Mouse (Mus musculus) limb, embryonic 14.5 days (tissue): ENCODE results near the gene Clec1b. TPM values are rescaled to one million over a fixed set of nuclear protein-coding genes. Genes with fewer than 3 reads are reported as not detected.

Experiments used
- ATAC-seq: fragments of 200-750 bp; cut with Nextera tagmentation; 2 replicates; pipeline ENCODE4 v1.8.0; 2017; ENCODE audit warnings: low read depth, moderate number of reproducible peaks, moderate TSS enrichment; ENCODE audit not compliant: low FRiP score
- DNase-seq: peaks from one replicate; pipeline ENCODE4 v3.0.0-alpha.2; 2015; ENCODE audit warnings: low spot score
- H3K27ac ChIP-seq: fragments of 300-500 bp; sonication (generic); replicated peaks from 2 replicates; pipeline ENCODE4 v1.5.1; 2014; ENCODE audit warnings: low read depth, mild to moderate bottlenecking, low read length, moderate library complexity, mixed read lengths
- H3K27me3 ChIP-seq: fragments of 300-500 bp; sonication (generic); 2 replicates; pipeline ENCODE4 v1.6.1; 2014; ENCODE audit warnings: low read length, mixed read lengths; ENCODE audit not compliant: control insufficient read depth, insufficient read depth
- H3K36me3 ChIP-seq: fragments of 300-500 bp; sonication (generic); 2 replicates; pipeline ENCODE4 v1.6.1; 2014; ENCODE audit warnings: mild to moderate bottlenecking, low read length, moderate library complexity, mixed read lengths; ENCODE audit not compliant: control insufficient read depth, insufficient read depth
- H3K4me1 ChIP-seq: fragments of 300-500 bp; sonication (generic); 2 replicates; pipeline ENCODE4 v1.6.1; 2014; ENCODE audit warnings: antibody characterized with exemption, low read length, mixed read lengths; ENCODE audit not compliant: control insufficient read depth, insufficient read depth
- H3K4me2 ChIP-seq: fragments of 300-500 bp; sonication (generic); replicated peaks from 2 replicates; pipeline ENCODE4 v1.6.1; 2014; ENCODE audit warnings: low read depth, mild to moderate bottlenecking, low read length, moderate library complexity; ENCODE audit not compliant: severe bottlenecking
- H3K4me3 ChIP-seq: fragments of 300-500 bp; sonication (generic); replicated peaks from 2 replicates; pipeline ENCODE4 v1.5.1; 2014; ENCODE audit warnings: low read length
- H3K9ac ChIP-seq: fragments of 300-500 bp; sonication (generic); 2 replicates; pipeline ENCODE4 v1.6.1; 2014; ENCODE audit warnings: mild to moderate bottlenecking, low read depth, low read length, moderate library complexity; ENCODE audit not compliant: severe bottlenecking
- H3K9me3 ChIP-seq: fragments of 300-500 bp; sonication (generic); 2 replicates; pipeline ENCODE4 v1.6.1; 2016; ENCODE audit warnings: low read length; ENCODE audit not compliant: control insufficient read depth
- POLR2A ChIP-seq: fragments of 200-500 bp; IDR thresholded peaks from 2 replicates; pipeline ENCODE4 v1.8.0; 2012; ENCODE audit warnings: inconsistent platforms, mild to moderate bottlenecking, moderate library complexity, borderline replicate concordance; ENCODE audit not compliant: insufficient read depth, insufficient read length; ENCODE audit errors: extremely low read depth
- WGBS: fragments of 180-500 bp; shearing (Covaris S2); extraction: QIAGEN DNeasy Blood & Tissue Kit; methylation state at CpG from one replicate; pipeline ENCODE4 v1.1.7; 2014; 5-methylcytosine and 5-hydroxymethylcytosine counted together
- polyA plus RNA-seq, 2 experiments: library from polyadenylated mRNA; depleted of rRNA in 1 of 2; stranded (reverse) in 1 of 2; unstranded in 1 of 2; fragments of >200 nt; fragmentation: Nextera tagmentation in 1 of 2; extraction: Ambion mirVana in 1 of 2; gene quantifications; 2 replicates each; pipeline versions ENCODE4 v1.2.1 to v1.2.3; 2012 to 2014

Gene Clec1b
- polyA plus RNA-seq, 2 experiments = 0.59 to 1.3 TPM

- TF ChIP-seq POLR2A = no peak
- Histone ChIP-seq H3K9me3 (no peaks in the 10 kb centered on the region), H3K36me3 (no peaks in the 10 kb centered on the region), H3K4me2 (no peak within 1 kb of the TSS), H3K27me3 (no peaks in the 10 kb centered on the region), H3K27ac (no peak within 1 kb of the TSS), H3K4me3 (no peak within 1 kb of the TSS), H3K4me1 (no peaks in the 10 kb centered on the region), H3K9ac (no peak within 1 kb of the TSS)
- no peak for DNase-seq
- WGBS = 82% methylated on average over 2 of the region's 2 CpGs
- ATAC-seq = no peak
These were observed 11.5 kb downstream of the Clec1b start, which contains the start of gene Clec9a for GRCm38 (mm10) chr6:129408562-129408961. TSS of gene Clec9a (plus strand) at chr6:129408862.

- WGBS = 72% methylated on average over 1 of the region's 1 CpGs
- Histone ChIP-seq H3K9me3 (no peaks in the 10 kb centered on the region), H3K27ac (no peak overlapping the region), H3K27me3 (no peaks in the 10 kb centered on the region), H3K4me3 (no peak overlapping the region), H3K9ac (no peak overlapping the region), H3K4me1 (no peaks in the 10 kb centered on the region), H3K36me3 (no peaks in the 10 kb centered on the region), H3K4me2 (no peak overlapping the region)
- DNase-seq = no peak
- ATAC-seq = no peak
- no peak for TF ChIP-seq POLR2A
These were observed 17.1 kb downstream of the Clec1b start for GRCm38 (mm10) chr6:129414177-129414576.

DNA sequence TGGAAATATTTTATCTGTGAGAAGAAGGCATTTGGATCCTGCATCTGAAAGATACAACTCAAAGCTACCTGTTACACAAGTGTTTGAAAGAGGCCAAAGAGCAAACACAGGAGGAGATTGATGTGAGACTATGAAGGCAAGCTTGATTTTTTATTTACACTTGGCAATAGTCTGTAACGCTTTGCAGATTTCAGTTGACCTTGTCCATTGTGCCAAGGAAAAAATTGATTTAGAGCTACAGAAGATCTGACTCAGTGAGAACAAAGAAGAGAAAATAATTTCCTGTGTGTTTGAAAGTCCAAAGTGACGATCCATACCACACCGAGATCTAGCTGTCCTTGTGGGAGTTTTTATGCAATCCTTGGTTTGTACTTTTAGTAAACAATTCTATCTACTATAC is 25.2 kb downstream of the Clec1b start:
- no peak overlapping the region for H3K4me2 ChIP-seq
- H3K4me3 ChIP-seq = no peak overlapping the region
- ATAC-seq = no peak
- peaks cover 8% of the 10 kb centered on the region for H3K4me1 ChIP-seq
- no peaks in the 10 kb centered on the region for H3K9me3 ChIP-seq
- no peak for TF ChIP-seq POLR2A
- H3K27me3 ChIP-seq = no peaks in the 10 kb centered on the region
- H3K27ac ChIP-seq = no peak overlapping the region
- H3K36me3 ChIP-seq = no peaks in the 10 kb centered on the region
- no peak overlapping the region for H3K9ac ChIP-seq
- WGBS = 88% methylated on average over 3 of the region's 3 CpGs
- DNase-seq = no peak

- H3K4me3 ChIP-seq = no peak overlapping the region
- H3K4me2 ChIP-seq = no peak overlapping the region
- H3K36me3 ChIP-seq = no peaks in the 10 kb centered on the region
- no peak overlapping the region for H3K9ac ChIP-seq
- H3K9me3 ChIP-seq = no peaks in the 10 kb centered on the region
- H3K4me1 ChIP-seq = peaks cover 8% of the 10 kb centered on the region
- H3K27me3 ChIP-seq = no peaks in the 10 kb centered on the region
- 0 out of 2 replicates have a peak overlapping the region, but pooled peaks have one; percentile 3 for H3K27ac ChIP-seq
- no peak for TF ChIP-seq POLR2A
- WGBS = 43% methylated on average over 4 of the region's 4 CpGs
- ATAC-seq = peak; percentile 90
- DNase-seq = peak; percentile 92
These were observed 26.1 kb downstream of the Clec1b start for GRCm38 (mm10) chr6:129423040-129423733.

GRCm38 (mm10) chr6:129423734-129424072 is 26.6 kb downstream of the Clec1b start:
- TF ChIP-seq POLR2A = no peak
- peak; percentile 64 for ATAC-seq
- no peak overlapping the region for H3K4me2 ChIP-seq
- no peaks in the 10 kb centered on the region for H3K27me3 ChIP-seq
- H3K27ac ChIP-seq = no peak overlapping the region
- no peak overlapping the region for H3K9ac ChIP-seq
- no peaks in the 10 kb centered on the region for H3K36me3 ChIP-seq
- DNase-seq = peak; percentile 67
- peaks cover 8% of the 10 kb centered on the region for H3K4me1 ChIP-seq
- 14% methylated on average over 1 of the region's 1 CpGs for whole genome bisulfite sequencing
- H3K9me3 ChIP-seq = no peaks in the 10 kb centered on the region
- H3K4me3 ChIP-seq = no peak overlapping the region
